Mouse (Mus musculus) retina, postnatal 1 day (tissue): ENCODE data around the gene Zbtb17.

Experiments
- DNase-seq: peaks from one replicate; pipeline ENCODE4 v3.0.0-alpha.2; 2012

Zbtb17 gene

DNA sequence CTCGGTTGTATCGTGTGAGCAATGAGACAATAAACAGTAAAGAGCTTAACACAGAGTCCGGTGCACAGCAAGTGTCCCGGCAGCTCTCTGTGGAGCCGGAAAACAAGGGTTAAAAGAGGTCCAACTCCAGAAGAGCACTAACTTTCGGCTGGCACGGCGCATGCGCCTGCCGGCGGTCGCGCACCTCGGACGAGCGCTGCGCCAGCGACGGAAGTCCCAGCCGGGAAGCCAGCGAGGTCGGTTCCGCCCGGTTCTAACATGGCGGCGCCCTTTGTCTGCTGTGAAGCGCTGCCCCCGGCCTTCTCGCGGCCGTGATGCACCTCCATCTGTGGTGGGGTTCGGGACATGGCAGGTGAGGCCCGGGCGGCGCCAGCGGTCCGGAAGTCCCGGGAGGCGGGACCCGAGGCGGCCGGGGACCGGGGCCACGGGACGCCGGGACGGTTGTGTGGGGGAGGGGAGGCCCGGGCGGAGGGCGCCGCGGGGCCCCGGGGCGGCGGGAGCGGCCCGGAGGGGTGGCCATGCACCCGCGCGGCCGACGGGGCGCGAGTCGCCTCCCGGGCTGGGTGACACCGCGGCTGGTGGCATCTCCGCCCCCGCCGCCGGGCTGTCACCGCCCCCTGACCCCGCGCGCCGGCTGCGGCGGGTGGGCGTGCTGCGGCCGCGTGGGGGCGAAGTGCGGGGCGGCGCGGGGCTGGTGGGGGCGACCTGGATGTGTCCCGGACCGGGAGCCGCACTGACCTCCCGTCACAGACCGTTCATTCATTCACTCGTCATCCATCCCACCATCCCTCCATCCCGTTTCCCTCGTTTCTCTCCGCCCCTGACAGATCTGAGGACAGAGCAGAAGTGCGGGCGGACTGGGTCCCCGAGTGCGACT, at the start of gene Zbtb17:
Gene Zbtb17, plus strand, starts transcription at position 204 of the 877 bp plus-strand sequence.
- peak; percentile 93 for DNase-seq

- no peak for DNase-seq
Observed at GRCm38 (mm10) chr4:141394751-141395150, 49.7 kb upstream of the Zbtb17 start.

DNA sequence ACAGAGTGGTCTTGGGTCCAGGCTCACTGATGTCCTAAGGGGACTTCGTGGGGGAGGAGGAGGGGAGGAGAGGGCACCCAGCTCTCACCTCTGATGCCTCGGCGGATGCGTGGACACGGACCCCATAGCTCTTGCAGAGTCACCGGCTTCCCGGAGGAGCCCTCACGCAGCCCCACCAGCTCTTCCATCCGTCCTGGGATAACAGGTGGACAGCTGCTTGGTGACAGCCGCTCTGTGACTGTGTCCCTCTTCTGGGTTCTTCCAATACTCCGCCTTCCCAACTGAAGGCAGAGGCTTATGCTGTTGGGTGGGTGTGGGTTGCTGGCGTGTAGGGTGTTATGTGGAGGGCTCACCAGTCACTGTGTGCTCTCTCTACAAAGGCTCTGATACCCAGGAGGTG, 46.6 kb upstream of the Zbtb17 start:
- no peak for DNase-seq

- no peak for DNase-seq
Observed at GRCm38 (mm10) chr4:141398545-141398944, 45.9 kb upstream of the Zbtb17 start, which contains the start of gene Clcnka. Gene Clcnka, minus strand, starts transcription at chr4:141398724.

DNA sequence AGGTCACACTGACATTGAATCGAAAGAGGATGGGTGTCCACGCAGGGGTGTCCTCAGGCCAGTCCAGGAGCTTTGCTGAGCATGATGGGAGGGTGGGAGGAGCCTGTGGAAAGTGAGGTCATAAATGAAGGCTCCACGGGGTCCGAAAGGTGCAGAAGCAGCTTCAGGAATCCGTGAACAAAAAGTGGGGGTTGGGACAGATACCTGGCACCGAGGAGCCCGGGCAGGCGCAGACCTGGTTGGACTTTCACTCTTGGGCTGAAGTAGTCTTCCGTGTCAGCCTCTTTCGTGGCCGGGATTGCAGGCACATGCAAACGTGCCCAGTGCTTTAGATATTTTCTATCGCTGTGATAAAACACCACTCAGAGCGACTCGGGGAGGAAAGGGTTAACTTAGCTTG, 44.3 kb upstream of the Zbtb17 start:
- DNase-seq = no peak

GRCm38 (mm10) chr4:141404518-141405313, 39.7 kb upstream of the Zbtb17 start:
- peak; percentile 91 for DNase-seq

DNA sequence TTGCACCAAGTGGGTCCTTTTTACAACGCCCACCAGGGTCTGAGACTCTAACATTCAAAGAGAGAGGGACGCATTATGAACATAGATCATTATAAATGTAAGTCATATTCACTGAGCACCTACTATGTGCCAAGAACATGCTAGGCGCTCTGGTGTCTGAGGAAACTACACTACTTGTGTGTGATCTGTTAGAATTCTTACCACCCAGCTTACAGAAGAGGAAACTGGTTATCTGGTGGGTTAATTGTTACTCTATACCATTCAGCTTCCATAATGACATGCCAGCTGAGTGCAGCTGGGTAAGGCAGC, 39.2 kb upstream of the Zbtb17 start:
- DNase-seq = no peak

DNA sequence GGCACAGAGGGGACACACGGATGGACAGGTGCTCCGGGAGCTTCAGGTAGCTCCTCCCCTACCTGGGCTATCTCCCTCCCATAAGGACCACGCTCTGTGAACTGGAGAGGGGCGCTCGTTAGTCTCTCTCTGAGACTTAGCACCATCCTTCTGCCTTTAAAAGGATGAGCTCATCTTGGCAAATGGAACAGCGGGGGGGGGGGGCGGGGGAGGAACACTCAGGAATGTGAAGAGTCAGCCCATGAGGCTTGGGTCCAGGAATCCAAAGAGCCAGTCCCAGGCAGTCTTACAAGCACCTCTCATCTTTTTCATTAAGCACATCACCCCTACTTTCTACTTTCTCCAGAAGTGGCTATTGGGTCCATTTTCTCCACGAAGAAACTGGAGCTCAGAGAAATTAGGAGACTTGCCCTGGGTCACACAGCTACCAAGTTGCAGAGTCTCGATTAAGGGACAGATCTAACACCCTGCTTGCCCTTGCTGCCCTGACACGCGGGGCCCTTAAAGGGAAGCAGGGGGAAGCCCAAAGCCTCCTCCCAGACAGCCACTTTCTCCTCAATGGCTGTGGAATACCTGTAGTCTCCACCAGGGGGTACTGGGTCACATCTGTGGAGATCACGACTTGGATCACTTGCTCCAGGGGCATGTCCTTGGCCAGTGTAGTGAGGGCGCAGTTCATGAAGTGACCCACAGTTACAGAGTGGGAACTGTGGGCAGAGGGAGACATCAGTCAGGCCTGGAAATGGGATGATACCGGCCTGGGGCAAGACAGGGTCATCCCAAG, 37.7 kb upstream of the Zbtb17 start:
- DNase-seq = peak; percentile 74

GRCm38 (mm10) chr4:141408577-141408976, 35.9 kb upstream of the Zbtb17 start:
- DNase-seq = no peak

- DNase-seq = no peak
Observed at GRCm38 (mm10) chr4:141411430-141411992, 32.9 kb upstream of the Zbtb17 start.

GRCm38 (mm10) chr4:141415924-141416323, 28.5 kb upstream of the Zbtb17 start, which contains the start of gene Clcnkb:
Gene Clcnkb, minus strand, starts transcription at chr4:141416014.
- no peak for DNase-seq

DNA sequence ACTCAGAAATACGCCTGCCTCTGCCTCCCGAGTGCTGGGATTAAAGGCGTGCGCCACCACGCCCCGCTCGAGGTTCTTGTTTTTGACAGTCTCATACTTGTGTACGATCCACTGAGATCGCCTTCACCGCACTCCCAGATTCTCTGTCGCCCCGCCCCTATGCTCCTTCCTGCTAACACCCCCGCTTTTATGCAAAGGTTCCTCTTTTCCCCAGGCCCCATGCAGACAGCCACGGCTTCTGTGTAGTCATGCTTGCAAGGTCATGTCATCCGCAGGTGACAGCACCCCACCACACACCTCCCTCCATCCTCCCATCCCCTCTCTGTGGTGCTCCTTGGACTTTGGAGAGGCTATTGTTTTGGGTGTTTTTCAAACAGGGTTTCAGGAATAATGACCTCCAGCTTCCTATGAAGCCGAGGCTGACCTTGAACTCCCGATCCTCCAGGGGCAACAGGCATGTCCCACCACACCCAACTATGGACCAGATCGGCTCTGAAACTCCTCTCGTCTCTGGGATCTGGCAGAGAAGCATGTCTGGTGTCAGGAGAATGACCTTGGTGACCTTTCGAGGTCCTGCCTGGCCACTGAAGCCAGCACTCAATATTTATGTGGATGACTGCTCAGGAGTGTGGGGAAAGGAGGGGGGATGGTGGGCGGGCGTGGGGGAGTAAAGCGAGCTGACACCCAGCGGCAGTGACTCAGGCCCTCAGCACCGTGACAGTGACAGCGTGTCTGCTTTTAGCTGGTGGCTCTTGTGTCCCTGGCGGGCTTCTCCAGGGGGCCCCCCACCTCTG, 24.9 kb upstream of the Zbtb17 start:
- peak; percentile 18 for DNase-seq

- DNase-seq = no peak
Observed at GRCm38 (mm10) chr4:141420192-141420829, 24.1 kb upstream of the Zbtb17 start, which contains the start of gene Hspb7. Gene Hspb7, plus strand, starts transcription at chr4:141420779.

- DNase-seq = no peak
Observed at GRCm38 (mm10) chr4:141420886-141421285, 23.6 kb upstream of the Zbtb17 start.

GRCm38 (mm10) chr4:141421423-141421822, 23.0 kb upstream of the Zbtb17 start:
- no peak for DNase-seq

DNA sequence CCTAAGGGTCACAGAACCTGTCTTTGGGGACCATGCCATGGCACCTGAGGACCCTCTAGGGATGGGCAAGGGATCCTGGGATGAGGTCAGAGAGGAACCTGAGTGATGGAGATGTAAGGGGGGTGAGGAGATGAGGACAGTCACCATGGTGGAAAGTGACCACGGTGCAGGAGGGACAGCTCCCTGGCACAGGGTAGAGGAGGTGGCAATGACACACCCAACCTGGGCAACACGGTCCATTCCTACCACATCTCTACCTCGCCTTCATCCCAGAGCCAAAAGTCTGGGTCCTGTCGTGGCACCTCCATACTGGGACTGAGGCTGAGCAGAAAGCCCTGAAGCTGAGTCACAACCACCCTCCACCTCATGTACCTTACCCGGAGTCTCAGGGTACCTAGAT, 21.6 kb upstream of the Zbtb17 start:
- no peak for DNase-seq

DNA sequence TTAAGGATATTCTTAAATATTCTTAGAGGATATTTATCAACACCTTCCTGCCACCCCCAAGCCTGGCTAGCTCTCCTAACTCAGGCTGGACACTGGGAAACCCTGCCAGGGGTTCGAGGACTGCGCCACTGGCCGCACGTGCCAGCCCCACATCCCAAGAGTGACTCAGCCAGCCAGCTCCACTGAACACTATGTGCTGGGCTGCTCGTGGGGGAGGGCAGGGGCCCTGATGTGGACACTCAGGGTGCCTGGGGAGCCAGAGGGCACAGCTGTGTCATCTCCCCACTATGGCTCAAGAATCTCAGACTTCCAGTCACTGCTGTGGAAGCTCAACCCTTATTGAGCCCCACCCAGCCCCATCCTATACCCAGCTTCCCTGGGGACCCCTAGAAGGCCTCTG, 21.2 kb upstream of the Zbtb17 start:
- no peak for DNase-seq

DNA sequence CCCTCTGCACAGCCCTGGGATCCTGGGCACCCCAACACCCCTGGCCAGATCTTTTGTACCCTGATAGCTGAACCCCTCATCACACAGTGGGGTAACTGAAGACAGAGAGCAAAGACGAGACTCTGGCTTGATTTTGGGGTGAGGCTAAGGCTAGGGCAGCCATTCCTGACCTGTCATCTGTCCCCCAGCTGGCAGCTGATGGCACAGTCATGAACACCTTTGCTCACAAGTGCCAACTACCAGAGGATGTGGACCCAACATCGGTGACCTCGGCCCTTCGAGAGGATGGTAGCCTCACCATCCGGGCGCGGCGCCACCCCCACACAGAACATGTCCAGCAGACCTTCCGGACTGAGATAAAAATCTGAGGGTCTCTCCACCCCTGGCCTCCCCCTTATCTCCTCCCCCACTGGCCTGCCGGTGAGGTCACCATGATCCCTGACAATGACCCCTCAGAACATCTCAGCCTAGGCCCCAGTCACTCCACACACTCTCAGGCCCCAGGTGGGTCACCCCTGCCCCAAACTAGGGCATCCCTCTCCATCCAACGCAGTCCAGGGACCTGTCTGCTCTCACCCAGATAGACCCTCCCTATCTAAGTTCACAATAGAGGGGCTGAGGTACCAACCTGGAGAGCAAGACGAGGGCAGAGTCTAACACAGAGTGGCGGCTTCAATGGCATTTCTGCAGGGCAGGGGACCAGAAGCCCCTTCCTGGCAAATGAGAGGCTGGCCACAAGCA, 20.6 kb upstream of the Zbtb17 start:
- no peak for DNase-seq

- DNase-seq = peak; percentile 66
Observed at GRCm38 (mm10) chr4:141425484-141426479, 18.7 kb upstream of the Zbtb17 start.
